Mouse (Mus musculus): Measurements from ENCODE around the gene Thsd4.

Thsd4 gene

DNA sequence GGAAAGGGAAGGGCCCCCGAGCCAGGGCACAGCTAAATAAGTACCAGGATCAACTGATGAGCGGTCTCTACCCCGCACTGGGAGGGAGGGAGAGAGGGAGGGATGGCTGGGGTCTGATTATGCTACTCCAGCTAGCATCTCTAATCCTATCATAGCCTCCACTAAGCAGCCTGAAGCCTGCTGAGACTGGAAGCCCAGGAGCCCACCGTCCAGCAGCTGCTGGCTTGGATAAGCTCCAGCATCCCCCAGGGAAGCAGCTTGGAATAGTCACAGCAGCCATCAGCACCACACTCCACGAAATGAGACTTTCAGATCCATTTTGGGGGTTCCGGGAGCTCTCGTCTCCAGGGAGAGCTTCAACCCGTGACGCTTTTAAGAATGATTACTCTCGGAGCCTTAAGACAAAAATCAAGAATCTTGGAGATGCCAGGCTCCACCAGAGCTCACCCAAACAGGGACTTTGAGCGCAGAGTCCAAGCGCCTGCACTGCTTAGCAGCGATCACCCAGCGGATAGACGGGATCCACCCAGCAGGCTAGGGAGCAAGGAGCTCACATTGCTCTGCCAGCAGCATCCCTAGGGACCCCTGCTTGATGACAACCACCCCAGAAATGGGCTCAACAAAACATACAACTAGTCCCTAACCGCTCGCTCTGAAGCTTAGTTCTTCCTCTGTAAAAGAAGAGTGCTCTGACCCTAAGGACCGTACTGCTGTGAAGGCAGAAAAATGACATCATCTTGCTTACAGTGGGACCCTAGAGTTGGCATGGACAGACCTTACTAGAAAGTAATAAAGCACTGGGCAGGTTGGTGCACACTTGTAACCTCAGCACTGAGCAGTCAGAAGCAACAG is 64.3 kb downstream of the Thsd4 start:
- peak; percentile 28 for DNase-seq (ENCODE audit: low read depth, low spot score)

DNA sequence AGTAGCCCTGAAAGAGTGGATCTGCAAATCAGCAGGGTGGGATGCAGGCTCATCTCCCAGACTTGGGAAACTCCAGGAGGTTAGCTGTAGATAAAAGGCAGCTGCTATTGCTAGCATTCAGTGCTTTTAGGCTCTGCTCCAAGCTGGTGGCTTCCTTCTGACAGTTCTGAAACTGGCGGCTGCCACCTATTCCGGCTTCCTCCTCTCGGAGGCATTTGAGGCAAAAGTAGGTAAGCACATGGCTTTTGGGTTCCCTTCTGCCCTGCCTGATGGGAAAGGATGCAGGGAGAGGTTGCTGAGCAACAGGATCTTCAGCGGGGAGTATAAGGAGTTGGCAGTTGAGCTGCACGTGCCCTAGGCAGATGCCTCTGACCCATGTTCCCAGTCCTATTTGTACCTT is 65.2 kb downstream of the Thsd4 start:
- no peak for DNase-seq (ENCODE audit: low read depth, low spot score)

DNA sequence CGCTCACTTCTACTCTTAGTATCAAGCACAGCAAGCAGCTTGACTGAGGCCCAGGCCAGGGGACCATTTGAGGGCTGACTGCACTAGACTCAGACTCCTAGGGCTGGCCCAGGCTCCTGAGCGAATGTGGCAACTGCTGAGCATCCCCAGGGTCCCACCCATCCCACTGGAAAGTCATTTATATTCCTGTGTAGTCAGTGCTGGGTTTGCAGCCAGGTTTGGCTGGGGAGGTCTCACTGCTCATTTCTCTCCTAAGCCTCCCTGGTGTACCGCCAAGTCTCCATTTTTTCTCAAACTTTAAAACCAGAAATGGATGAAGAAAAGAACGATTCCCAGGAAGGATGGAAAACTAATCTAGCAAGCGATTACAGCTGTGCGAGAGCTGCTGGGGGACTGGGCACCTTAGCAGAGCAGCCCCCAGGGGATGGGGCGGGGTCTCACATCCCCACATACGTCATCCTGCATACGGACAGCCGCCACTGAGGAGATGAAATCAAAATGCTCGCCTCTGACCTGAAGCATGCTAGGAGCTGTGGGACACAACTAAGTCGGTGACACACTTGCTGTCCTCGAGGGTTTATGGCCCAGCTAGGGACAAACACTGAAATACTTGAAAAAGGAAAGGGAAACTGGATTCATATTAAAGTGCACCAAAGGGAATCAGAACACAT is 67.3 kb downstream of the Thsd4 start:
- no peak for DNase-seq (ENCODE audit: low read depth, low spot score)

- no peak for DNase-seq (ENCODE audit: low read depth, low spot score)
Observed at GRCm38 (mm10) chr9:60449498-60449897, 72.3 kb downstream of the Thsd4 start.

DNA sequence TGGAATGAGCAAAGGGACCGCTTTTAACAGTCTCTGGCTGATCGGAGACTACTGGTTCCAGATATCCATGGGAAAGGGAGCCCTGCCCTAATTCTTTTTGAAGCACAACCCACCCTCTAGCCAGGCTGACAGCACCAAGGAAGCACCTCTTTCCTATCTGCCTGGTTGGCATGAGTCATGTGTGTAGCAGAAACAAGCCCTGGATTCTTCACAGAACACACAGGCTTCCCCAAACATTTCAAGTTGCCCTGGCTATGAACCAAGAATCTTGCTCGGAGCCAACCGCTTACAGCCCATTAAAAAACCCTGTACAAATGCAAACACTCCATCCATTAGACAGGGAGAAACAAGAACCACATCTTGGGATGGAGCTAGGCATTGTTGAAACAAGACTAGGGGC is 76.0 kb downstream of the Thsd4 start:
- DNase-seq (ENCODE audit: low read depth, low spot score): no peak

DNA sequence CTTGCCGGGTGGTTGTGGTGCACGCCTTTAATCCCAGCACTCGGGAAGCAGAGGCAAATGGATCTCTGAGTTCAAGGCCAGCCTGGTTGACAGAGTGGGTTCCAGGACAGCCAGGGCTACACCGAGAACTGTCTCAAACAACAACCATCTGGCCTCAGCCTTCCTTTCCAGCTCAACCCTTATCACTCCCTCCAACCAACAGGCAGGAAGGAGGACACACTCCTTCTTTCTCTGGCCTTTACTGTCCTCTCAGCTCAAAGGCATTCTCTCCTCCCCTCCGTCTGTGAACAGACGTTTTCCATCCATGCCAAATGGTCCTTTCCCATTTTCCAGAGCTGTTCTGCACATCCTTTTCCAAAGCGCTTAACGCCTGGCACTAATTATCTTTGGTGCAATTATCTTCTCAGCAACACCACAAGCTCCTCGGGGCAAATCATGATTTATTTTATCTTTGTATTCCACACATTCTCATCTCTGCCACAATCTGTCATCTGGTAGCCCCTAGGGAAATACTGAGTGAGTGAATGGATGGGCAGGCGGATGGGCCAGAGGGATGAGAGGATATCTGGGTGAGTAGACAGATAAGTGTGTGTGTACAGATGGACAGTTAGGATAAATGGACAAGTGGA is 80.5 kb downstream of the Thsd4 start:
- DNase-seq (ENCODE audit: low read depth, low spot score): no peak

DNA sequence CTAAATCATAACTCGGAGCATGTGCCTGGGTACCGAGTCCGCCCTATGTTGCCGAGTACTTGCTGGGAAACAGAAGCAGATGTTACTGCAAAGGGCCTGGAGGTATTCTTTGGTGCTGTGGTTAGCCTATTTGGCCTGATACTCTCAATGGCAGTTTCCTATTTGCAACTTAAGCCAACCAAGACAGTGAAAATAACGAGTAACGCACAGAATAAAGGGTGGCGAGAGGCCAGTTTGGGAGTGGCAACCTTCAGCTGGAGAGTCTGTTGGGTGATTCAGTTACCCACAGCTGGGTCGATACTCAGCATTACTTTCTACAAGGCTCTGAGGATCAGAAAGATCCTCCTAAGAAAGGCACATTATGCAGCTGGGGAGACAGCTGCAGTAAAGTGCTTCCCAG is 81.3 kb downstream of the Thsd4 start:
- no peak for DNase-seq (ENCODE audit: low read depth, low spot score)

GRCm38 (mm10) chr9:60436246-60436645 is 85.6 kb downstream of the Thsd4 start:
- no peak for DNase-seq (ENCODE audit: low read depth, low spot score)

DNA sequence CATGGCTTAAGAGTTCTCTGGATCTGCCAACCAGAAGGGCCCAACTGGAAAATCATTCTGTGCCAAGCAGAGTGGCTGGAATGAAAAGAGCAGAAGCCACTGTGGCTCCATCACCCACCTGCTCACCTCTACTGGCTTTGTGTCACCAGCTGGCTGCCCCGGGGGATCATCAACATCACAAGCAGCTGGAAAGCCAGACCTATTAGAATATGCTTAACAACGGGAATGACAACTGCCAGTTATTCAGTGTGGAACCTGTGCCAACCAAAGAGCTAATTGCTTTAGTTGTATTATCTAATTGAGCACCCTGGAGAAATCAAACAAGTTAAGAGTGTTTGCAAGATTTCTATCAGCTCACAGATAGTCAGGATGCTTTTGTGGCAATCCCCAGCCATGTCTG is 87.8 kb downstream of the Thsd4 start:
- DNase-seq (ENCODE audit: low read depth, low spot score): no peak

GRCm38 (mm10) chr9:60431924-60432323 is 89.9 kb downstream of the Thsd4 start:
- DNase-seq (ENCODE audit: low read depth, low spot score): no peak

DNA sequence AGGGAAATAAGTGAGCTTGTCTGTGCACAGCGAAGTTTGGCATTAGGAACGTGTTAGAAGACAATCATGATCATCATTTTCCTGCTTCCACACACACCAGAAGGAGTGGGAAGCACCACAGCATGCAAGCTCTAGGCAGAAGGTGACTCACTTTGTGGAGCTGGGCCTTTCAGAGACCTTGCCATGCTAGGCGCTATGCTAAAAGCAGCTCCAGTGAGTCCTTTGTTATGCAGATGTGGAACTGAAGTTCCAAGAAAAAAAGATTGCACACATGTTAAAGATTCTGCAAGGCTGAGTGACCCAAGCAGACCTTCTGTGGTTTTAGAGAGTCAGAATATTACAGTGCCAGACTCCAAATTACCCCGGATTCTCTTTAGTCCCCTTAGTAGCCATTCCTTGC is 91.8 kb downstream of the Thsd4 start:
- no peak for DNase-seq (ENCODE audit: low read depth, low spot score)

- no peak for DNase-seq (ENCODE audit: low read depth, low spot score)
Observed at GRCm38 (mm10) chr9:60414076-60414755, 107.6 kb downstream of the Thsd4 start.

- DNase-seq (ENCODE audit: low read depth, low spot score): no peak
Observed at GRCm38 (mm10) chr9:60410872-60411635, 110.8 kb downstream of the Thsd4 start.

DNA sequence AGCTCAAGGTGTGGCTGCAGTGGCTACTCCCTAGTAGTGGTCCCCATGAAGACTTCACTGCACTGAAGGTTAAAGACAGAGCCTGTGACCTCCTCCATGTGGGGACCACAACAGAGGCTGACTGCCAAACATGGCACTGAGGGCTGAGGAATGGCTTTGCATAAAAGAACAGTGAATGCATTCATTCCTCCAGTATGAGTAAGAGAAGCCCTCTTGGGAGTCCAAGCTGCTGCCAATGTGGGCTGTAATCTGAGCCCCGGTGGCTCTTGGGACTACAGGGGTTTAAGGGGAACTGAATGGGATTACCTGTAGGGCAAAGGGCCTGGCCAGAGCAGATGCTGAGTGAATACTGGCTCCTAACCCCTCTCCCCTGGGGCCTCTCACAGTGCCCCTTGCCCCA is 114.5 kb downstream of the Thsd4 start:
- no peak for DNase-seq (ENCODE audit: low read depth, low spot score)

DNA sequence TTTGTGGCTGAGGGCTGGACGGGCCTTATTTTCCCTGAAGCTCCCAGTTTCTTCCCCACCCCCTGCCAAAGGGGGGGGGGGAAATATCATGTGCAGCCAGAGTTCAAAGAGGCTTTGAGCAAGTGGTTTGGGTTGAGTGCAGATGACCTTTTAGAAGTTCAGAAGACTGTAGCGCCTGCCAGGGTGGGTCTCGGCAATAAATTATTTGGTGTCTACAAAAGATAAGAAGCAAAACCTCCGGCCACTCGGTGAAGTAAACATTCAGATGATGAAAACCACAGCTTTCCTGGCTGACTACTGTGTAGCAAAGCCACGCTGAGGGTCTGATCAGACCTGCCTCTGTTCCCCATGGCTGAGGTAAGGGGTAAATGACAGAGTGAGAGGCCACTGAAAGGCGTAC is 116.1 kb downstream of the Thsd4 start:
- DNase-seq (ENCODE audit: low read depth, low spot score): no peak

GRCm38 (mm10) chr9:60402681-60403080 is 119.2 kb downstream of the Thsd4 start:
- DNase-seq (ENCODE audit: low read depth, low spot score): no peak

- DNase-seq (ENCODE audit: low read depth, low spot score): no peak
Observed at GRCm38 (mm10) chr9:60400001-60400400, 121.8 kb downstream of the Thsd4 start.

DNA sequence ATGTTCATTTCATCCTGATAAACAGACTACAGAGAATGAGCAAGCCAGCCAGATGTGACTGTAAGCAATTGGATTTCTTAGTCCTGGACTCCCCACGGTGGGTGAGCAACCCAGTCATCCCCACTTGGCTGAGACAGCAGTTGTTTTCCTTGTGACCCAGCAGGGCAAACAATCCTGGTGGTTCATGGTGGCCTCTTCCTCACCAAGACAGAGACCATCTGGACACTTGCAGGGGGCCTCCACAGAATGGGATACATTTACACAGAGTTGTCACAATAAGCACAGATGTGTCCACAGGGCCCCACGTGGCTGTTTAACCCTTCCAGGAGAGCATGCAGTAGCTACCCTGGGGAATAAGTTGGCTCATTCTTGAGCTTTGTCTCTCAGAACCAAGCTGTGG is 123.8 kb downstream of the Thsd4 start:
- no peak for DNase-seq (ENCODE audit: low read depth, low spot score)

DNA sequence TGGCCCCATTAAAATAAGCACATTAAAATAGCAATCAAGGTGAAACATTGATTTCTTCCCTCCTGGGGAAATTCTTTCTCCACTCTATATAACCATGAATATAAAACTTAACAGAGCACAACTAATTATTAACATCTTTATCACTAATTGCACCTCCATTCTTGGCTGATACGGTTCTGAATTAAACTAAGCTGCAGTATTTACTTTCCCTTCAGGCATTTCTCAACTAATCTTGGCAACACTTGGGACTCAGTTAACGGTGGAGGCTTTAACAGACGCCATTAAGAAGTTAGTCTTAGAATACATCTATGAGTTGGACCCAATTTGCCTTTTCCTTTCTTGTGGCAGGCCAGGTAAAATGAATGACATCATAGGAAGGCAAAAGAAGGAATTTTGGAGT is 125.8 kb downstream of the Thsd4 start:
- DNase-seq (ENCODE audit: low read depth, low spot score): no peak

DNA sequence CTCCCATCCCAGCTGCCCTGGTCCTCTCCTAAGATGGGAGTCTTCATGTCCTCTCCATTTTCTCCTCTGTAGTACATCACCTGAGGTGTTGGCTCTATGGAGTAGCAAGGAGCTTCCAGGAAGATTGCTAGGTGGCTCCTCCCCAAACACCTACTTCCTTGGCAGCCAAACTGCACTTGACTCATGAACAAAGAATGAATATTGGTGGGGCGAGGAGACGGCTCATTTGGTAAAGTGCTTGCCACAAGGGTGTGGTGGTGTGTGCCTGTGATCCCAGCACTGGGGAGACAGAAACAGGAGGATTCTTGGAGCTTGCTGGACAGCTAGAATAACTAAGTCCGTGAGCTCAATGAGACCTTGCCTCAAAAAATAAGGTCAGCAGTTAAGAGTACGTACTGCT is 128.9 kb downstream of the Thsd4 start:
- DNase-seq (ENCODE audit: low read depth, low spot score): no peak

DNA sequence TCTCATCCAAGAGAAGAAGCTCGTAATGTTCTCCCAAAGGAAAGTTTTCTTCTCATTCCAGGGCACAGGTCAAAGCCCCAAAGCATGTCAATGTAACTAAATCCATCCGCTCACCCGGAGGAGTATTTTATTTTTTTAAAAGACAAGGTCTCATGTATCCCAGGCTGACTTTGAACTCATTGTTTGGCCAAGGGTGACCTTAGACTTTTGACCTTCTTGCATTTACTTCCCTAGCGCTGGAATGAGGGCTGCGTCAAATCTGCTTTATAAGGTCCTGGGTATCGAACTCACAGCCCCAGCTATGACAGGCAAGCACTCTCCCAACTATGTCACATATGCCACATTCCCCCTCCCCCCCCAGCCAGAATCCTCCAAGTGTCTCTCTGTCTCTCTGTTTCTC is 137.1 kb downstream of the Thsd4 start:
- no peak for DNase-seq (ENCODE audit: low read depth, low spot score)

All from retina, adult 2 months (tissue).